Mouse (Mus musculus) left cerebral cortex, adult 2 months (tissue): Measurements from ENCODE around the gene Mboat2. TPM values are rescaled to one million over a fixed set of nuclear protein-coding genes. Genes with fewer than 3 reads are reported as not detected.

Experiments used
- DNase-seq, 2 experiments: peaks; one replicate each; pipeline ENCODE4 v3.0.0; 2021 to 2022; ENCODE audit warnings: low spot score in 2 of 2, mixed read lengths in 1 of 2; ENCODE audit errors: extremely low spot score in 1 of 2
- H3K27ac ChIP-seq: fragments of 200-600 bp; 2 replicates; pipeline ENCODE4 v1.8.1; 2022
- H3K4me3 ChIP-seq: fragments of 200-600 bp; 2 replicates; pipeline ENCODE4 v1.8.1; 2022
- CTCF ChIP-seq: fragments of 200-600 bp; IDR thresholded peaks from 2 replicates; pipeline ENCODE4 v1.8.1; 2022; ENCODE audit warnings: antibody characterized with exemption, mild to moderate bottlenecking, moderate library complexity
- intact Hi-C: fragments of 180-260 bp; cut with DNase I; formaldehyde crosslinking; loops from one replicate; pipeline ENCODE4 v1.15.1; 2025
- total RNA-seq, 2 experiments: library from RNA; stranded (reverse); gene quantifications; 2 replicates each; pipeline ENCODE4 v1.2.3; 2021

Gene Mboat2
- total RNA-seq, 2 experiments from 2014 or later = 78.7 to 85.3 TPM

- intact Hi-C loops = no loop called here
- no peak for TF ChIP-seq CTCF
- Histone ChIP-seq H3K4me3 (no peak overlapping the region), H3K27ac (no peak overlapping the region)
- no peak for DNase-seq
These were observed 88.0 kb downstream of the Mboat2 start for GRCm38 (mm10) chr12:24918575-24919262.

DNA sequence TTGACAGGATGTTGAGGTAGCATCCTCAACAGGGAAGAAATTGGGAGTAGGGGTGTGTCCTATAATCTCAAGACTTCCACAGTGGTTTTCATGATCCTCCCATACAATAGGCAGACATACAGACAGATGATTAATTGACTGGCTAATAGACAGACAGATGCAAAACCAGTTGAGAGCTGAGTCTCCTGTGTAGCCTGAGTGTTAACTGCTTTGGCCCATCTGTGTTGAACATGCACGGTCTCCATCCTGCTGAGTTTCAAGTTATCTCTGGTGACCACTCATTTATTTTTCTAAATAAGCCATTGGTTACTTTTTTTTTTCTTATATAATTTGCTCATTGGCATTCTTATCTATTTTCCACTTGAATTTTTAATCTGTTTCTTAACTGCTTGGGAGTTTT, 90.2 kb downstream of the Mboat2 start:
- DNase-seq = no peak
- TF ChIP-seq CTCF = no peak

DNA sequence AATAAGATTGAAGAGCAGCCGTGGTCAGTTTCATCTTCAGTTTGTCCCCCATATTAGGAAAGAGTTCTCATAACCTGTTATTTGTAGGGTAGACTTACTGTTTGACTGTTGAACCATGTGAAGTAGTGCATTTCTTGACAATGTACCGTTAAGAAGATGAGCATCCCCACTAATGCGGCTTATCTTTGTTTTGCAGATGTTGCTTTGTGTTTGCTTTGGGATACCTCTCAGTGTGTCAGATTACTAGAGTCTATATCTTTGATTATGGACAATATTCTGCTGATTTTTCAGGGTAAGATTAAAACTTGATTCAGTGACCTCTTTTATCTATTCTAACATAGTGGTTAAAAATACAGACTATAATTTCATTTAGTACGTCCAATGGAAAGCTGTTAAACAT, 93.3 kb downstream of the Mboat2 start:
- H3K4me3 ChIP-seq = no peak overlapping the region
- H3K27ac ChIP-seq = no peak overlapping the region
- intact Hi-C loops = no loop called here
- no peak for TF ChIP-seq CTCF
- DNase-seq = no peak

More for the DNA sequence above, 90.2 kb downstream of the Mboat2 start:
- no peak overlapping the region for H3K27ac ChIP-seq
- no peak overlapping the region for H3K4me3 ChIP-seq
- intact Hi-C loops = no loop called here

DNA sequence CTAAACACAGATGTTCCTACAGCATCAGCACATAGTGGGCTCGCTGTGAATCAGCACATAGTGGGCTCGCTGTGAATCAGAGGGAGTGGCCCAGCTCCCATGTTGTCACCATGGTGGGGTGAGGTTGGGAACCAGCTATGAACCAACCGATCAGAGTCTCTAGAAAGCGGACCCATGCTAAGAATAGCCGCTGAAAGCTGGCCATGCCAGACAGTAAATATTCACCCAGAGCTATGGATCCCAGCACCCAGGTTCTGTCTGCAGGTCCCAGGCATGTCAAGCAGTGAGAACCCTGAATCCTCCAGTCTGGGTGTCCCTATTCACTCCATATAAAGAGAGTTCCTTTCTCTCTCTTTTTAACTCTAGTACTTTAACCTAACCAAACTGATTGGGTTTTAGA, 94.6 kb downstream of the Mboat2 start:
- no peak for DNase-seq
- no peak overlapping the region for H3K4me3 ChIP-seq
- TF ChIP-seq CTCF = no peak
- no peak overlapping the region for H3K27ac ChIP-seq
- intact Hi-C loops = loop anchor here (5.0 kb wide), 1 partner anchor 93 kb away; the partner anchor contains the start of gene Mboat2

DNA sequence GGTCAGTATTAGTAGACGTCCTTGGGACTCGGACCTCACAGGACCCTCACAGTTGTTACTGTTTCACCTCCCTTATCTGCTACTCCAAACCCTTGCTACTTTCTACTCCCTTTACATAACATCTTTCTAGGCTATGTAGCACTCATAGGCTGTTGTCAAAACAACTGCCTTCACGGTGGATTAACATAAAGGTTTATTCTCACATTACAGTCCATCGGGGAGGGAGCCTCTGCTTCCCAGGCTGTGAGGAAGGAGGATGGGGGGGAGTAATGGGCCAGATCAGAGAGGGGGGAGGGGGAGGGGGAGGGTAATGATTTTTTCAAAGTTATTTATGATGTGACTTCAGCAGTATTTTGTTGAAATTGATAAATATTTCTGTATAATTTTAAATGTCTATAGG, 95.0 kb downstream of the Mboat2 start:
- TF ChIP-seq CTCF = no peak

GRCm38 (mm10) chr12:24928051-24928748, 97.5 kb downstream of the Mboat2 start:
- Histone ChIP-seq H3K4me3 (no peak overlapping the region), H3K27ac (peak overlapping the region; percentile 76)
- peak; percentile 73 to 79 for DNase-seq
- intact Hi-C loops = loop anchor here (1.0 to 5.0 kb wide), 2 partner anchors 56 to 96 kb away; partner anchors contain the start of gene Mboat2
- TF ChIP-seq CTCF = no peak

More for the DNA sequence above, 95.0 kb downstream of the Mboat2 start:
- Histone ChIP-seq H3K4me3 (no peak overlapping the region), H3K27ac (no peak overlapping the region)
- intact Hi-C loops = loop anchor here (5.0 kb wide), 1 partner anchor 93 kb away; the partner anchor contains the start of gene Mboat2
- no peak for DNase-seq

DNA sequence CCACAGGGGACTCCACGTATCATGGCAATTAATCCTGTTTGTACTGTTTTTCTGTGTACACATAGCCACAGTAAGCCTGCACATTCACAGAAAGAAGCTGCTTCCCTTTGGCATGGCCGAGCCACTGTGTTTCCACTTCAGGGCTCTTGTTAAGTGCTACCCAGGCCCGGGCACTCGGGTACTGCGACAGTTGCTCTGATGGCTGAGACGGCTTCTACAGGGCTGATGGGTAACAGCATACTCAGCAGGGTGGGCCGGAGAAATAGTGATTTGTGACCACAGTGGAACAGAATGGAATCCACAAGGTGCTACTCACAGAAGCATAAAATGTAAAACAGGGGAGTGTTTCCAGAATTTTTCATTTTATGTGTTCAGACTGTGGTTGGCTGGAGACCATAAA, 98.4 kb downstream of the Mboat2 start:
- no peak for DNase-seq
- TF ChIP-seq CTCF = no peak
- intact Hi-C loops = loop anchor here (5.0 kb wide), 1 partner anchor 97 kb away; the partner anchor contains the start of gene Mboat2
- Histone ChIP-seq H3K4me3 (no peak overlapping the region), H3K27ac (peak overlapping the region; percentile 76; the same call in 1 of the 2 replicates)

DNA sequence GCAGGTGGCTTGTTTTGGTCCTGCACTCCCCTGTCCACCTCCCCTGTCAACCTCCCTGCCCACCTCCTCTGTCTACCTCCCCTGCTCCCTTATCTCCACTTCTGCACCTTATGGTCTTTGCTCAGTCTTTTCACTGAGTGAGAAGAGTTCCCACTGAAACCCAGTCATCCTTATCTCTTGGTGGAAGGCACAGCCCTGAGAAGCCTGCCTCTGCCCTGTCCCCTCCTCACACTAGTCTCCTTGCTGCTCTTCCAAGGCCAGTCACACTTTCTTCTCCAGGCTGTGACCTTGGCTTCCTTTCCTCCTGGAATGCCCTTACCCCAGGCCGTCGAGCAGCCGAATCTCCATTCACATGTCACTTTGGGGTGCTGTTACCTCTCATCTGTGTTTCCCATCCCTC, 100.1 kb downstream of the Mboat2 start:
- no peak for TF ChIP-seq CTCF
- no peak for DNase-seq
- Histone ChIP-seq H3K4me3 (no peak overlapping the region), H3K27ac (no peak overlapping the region)
- intact Hi-C loops = no loop called here

- intact Hi-C loops = no loop called here
- no peak for TF ChIP-seq CTCF
- DNase-seq = no peak
- no peak overlapping the region for H3K4me3 ChIP-seq
- H3K27ac ChIP-seq = no peak overlapping the region
These were observed 101.4 kb downstream of the Mboat2 start for GRCm38 (mm10) chr12:24932120-24932519.

DNA sequence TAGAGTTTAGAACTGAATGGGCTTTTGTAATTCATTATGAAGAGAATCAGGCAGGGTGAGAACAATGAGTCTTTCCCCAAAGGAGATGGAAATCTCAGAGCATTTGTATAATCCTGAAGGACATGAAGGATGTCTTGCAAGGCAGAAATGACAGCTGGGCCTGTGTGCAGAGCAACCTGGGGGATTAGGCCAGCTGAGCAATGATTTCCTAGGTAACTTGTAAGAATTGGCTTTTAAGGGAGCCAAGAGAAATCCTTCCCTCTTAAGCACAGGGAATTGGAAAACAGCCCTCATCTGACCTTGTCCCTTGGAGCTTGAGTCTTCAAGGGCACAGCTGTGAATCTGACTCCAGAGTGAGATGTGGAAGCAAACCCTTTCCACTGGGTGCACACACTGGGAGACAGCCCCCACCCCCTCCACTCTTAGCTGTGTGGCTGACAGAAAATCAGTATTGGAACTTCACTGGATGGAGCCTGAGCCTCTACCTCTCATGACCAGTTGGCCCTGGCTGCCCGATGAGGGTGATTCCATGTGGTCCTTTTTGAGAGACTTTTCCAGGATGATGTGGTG, 102.6 kb downstream of the Mboat2 start:
- H3K27ac ChIP-seq = no peak overlapping the region
- no peak for TF ChIP-seq CTCF
- no peak overlapping the region for H3K4me3 ChIP-seq
- intact Hi-C loops = no loop called here
- DNase-seq = no peak

DNA sequence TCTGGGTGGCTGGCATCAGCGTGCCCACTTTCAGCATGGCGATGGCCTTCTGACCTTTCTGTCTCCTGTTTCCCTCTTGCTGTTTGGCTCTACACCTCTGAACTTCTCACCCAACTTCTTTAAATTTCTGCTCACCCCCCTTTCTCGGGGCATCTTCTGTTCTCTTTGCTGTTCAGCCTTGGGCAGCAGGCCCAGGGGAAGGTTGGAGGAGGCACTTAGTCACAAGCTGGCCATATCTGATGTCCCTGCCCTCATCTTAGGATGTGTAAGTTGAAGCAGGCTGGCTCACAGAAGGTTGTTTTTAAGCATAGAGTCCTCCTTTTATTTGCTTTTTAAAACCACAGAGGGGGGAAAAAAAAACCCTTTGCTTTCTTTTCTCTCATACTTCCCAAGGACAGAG, 103.3 kb downstream of the Mboat2 start:
- intact Hi-C loops = no loop called here
- Histone ChIP-seq H3K27ac (no peak overlapping the region), H3K4me3 (no peak overlapping the region)
- TF ChIP-seq CTCF = no peak
- no peak for DNase-seq

DNA sequence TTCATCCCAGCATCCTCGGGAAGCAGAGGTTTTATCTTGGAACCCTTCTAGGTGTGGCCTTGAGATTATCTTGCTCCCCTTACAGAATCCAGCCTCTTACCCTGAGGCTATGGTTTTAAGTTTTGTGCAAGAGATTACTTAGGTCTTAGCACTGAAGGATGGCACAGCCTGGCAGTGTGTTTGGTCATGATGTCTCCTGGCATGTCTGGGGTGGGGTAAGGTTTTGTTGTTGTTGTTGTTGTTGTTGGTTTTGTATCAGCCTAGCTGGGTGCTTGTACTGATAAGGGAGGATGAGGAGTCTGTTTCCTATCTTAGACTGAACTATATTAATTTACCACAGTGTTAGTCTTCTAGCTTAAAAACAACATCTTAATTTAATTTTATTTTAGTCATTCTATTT, 105.6 kb downstream of the Mboat2 start:
- no peak overlapping the region for H3K27ac ChIP-seq
- no peak for DNase-seq
- intact Hi-C loops = no loop called here
- H3K4me3 ChIP-seq = no peak overlapping the region
- TF ChIP-seq CTCF = no peak
